Mouse (Mus musculus): Measurements from ENCODE around the gene Ccer1.
"Not testable (repeated sequence)": the region's sequence is repeated elsewhere in the genome, so short reads cannot be mapped to it uniquely, and the experiment has no call there.

Gene Ccer1

DNA sequence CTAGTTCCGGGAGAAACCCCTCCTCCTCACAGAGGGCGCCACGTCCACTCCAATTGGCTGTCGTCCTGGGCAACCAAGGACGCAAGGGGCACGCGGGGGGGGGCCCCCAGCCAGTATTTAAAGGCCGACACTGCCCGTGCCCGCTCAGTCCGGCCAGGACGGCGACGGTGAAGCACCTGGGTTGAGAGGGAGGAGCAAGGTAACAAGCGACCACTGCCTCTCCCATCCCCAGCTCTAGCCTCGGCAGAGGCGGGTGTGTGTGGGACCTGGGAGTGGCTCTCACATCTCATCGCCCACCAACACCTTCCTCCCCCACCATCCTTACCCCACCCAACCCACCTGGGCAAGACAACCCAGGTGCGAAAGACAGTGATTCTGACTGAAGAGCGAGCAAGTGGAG, at the start of gene Ccer1:
TSS of gene Ccer1 (plus strand) at position 147 of the 400 bp plus-strand sequence.
- DNase-seq (ENCODE audit: low spot score in 2 of 2): no peak

DNA sequence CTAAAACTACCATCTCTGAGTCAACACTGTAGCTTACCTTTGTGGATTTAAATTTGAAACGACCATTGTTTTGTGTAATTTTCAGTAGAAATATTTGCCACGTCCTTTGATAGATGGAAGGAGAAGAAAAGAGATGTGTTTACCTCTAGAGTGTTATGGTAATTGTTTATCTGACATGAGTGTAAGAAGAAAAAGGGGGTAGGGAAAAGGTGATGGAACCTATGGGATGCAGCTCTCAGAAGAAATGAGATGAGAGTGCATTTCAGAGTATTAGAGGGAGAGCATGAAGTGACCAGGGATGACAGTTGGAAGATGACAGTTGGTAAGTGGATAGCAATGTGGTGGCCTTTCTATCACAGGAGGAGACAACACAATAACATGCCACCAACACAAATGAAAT, 49.1 kb upstream of the Ccer1 start, which contains the start of gene Epyc:
TSS of gene Epyc (plus strand) at position 301 of the 400 bp plus-strand sequence.
- no peak for DNase-seq (ENCODE audit: low spot score in 2 of 2)

DNA sequence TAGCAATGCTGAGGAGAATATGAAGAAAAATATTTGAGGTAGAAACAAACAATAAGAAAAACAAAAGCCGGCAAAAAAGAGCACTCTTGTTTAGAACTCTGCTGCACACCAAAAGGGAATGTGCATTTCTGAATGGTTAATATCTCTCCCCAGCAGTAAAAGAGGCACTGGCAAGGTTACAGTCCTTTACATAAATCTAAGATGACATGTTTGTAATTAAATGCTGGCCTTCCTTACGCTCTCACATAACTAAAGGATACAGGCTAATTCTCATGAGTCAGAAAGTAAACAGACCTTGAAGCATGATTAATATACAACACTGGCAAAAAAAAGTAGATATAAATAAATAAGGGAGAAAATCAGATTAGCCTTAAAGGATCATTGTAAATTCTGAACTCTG, 42.5 kb upstream of the Ccer1 start:
- DNase-seq (ENCODE audit: low spot score in 2 of 2): no peak

DNA sequence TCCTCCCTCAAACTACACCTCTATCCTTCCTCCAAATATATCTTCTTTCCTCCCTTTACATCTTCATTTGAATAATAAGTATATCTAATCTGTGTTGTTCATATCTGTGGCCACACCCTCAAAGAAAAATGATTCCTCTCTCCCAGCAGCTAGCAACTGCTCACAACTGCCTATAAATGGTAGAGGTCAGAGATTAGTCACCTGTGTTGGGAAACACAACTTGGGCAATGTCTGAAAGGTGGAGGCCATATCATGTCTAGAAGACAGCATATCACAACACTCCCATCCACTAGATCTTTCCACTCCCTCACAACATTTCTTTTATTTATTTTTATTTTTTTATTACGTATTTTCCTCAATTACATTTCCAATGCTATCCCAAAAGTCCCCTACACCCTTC, 33.4 kb upstream of the Ccer1 start:
- no peak for DNase-seq (ENCODE audit: low spot score in 2 of 2)

DNA sequence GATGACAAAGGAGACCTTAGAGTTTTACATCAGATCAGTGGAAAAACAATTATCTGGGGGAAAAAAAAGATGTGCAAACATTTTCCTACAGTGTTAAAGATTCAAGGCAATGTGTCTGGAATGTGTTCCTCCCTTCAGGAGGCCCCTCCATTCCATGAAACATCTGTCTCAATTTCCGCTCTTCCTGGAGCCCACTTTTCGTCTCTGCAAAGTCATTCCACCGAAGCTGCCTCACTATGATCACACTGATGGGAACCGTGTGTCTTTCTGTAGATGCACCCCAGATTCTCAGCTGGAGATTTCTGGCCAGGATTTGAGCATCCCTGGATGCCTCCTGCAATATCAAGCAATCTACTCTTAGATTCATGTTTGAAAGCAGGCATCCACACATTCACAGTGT, 24.2 kb upstream of the Ccer1 start:
- DNase-seq (ENCODE audit: low spot score in 2 of 2): no peak

DNA sequence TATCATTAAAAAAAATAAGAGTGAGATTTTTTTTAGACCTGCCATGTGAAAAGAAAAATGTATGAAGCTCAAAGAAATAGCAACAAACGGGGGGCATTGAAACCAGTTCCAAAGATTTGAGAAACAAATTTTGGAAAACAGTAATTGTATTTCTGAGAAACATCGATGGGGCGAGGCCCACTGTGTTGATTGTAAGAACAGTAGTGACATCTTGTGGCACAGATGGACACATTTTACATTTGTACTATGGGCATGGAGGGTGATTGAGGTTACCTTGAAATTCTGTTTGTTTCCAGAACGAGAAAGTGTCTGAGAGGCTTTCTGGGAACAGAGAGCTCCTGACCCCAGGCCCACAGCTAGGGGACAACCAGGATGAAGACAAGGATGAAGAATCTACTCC, 22.7 kb upstream of the Ccer1 start:
- DNase-seq (ENCODE audit: low spot score in 2 of 2): no peak

DNA sequence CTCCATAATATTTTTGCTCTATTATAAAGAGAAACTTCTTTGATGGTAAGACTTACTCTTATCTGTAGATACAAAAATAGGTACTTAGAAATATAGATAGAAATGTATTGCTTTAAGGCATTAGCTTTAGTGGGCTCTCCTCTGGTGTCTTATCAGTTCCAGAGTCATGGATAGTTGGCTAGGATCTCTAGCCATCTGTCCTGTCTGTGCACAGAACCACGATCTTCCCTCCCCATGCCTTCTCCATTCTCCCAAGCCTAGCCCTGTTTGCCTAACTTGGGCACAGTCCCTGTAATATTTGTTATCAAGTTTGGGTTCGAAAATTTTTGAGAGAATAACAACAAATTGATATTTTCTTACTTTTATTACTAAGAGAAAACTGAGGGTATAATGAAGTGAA, 19.6 kb upstream of the Ccer1 start:
- no peak for DNase-seq (ENCODE audit: low spot score in 2 of 2)

DNA sequence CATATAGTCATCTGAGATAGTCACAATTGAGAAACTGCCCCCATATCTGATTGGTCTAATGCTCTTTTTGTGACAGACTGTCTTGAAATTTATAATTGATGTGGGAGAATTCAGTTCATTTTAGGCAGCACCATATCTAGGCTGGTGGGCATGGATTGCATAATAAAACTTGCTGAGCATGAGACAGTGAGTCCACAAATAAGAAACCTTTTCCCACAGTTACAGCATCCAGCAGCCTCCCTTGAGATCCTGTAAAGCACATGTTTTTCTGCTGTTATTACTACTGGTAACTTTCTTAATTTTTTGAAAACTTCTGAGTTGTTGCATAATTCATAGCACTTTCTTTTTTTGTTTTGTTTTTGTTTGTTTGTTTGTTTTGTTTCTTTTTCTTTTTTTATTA, 9.9 kb upstream of the Ccer1 start:
- no peak for DNase-seq (ENCODE audit: low spot score in 2 of 2)

DNA sequence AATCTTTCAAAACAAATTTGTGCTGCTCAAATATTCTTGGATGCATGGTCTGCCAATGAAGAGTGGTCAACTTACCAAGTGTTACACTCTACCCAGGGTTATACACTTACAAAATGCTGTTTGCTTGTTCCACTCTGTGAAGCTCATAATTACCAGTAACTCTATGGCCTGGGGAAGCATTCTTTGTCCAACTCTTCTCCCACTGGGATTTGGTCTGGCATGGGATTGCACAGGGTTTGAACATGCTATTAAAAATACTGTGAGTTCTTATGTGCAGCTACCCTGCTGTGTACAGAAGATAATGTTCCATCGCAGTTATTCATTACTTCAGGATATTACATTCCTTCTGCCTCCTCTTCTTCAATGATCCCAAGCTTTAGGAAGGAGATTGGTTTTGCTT, 5.7 kb upstream of the Ccer1 start:
- DNase-seq (ENCODE audit: low spot score in 2 of 2): no peak

DNA sequence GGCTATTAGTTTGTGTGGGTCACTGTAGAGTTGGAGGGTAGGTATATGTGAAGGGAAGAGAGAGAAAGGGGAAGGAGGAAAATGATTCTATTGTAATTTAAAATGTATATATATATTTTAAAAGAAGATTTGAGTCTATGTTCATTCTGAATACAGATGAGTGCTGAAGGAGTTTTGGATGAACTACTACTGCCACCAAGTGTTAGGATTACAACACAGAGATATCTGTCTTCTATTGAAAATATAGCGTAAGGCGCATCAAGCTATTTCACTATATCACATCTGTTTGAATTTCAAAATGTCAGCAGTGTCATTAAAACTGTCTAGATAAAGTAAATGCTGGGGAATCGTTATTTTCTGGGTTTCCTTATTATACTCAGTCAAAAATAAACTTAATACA, 3.4 kb upstream of the Ccer1 start:
- no peak for DNase-seq (ENCODE audit: low spot score in 2 of 2)

DNA sequence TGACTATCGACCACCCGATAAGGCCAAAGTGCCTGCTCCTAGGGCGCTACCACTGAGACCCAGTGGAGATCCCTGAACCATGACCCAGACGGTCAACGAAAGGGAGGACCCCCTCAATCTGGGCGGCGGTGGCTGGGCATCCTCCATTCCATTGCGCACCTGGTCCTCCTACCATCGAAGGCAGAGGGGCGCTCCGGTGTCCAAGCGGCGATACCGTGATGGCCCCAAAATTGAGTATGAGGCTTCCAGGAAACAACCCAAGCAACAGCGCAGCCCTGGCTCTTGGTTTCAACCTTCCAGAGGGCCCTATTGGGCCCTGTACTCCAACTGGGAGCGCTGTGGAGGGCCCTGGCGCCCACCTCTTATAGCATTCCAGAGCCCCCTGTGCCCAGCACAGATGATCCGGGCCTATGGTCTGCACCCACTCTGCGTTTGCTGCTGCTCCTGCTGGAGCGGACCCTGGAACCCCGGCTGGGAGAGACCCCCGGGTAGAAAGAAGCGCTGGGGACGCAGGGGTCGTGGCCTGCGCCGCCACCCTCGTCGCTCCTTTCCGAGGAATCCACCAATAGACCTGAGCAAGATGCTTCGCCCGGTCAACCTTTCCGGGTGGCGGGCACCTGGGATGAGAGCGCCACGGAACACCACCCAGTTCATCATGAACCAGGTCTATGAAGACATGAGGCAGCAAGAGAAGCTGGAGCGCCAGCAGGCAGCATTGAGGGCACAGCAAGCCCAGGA, 708 bp downstream of the Ccer1 start:
- DNase-seq (ENCODE audit: low spot score in 2 of 2): no peak

DNA sequence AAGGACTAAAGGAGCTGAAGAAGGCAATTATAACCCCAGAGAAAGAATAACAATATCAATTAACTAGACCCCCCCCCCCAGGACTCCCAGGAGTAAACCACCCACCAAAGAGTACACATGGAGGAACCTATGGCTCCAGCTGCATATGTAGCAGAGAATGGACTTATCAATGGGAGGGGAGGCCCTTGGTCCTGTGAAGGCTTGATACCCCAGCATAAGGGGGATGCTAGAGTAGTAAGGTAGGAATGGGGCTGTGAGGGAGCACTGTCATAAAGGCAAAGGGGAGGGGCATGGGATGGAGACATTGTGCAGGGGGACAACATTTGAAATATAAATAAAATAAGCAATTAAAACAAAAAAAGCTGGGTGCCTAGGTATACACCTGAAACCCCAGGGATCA, 9.5 kb downstream of the Ccer1 start:
- DNase-seq (ENCODE audit: low spot score in 2 of 2): no peak

DNA sequence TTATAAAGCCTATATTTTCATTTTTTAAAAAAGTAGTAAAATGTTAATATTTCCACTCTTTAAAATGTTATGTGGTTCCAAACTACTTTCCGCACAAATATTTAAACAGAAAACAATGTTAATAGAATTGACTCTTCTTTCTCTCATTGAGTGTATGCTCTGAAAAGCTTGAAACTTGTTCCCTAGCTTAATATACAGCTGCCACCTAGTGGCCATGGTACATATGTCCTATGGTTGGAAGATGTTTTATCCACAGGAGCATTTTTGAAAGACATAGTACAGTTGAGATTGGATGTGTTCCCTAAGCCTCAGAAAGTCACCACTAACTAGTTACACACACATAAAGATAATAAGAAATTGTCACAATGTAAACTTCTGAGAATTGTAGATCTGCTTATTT, 11.7 kb downstream of the Ccer1 start:
- DNase-seq (ENCODE audit: low spot score in 2 of 2): no peak

DNA sequence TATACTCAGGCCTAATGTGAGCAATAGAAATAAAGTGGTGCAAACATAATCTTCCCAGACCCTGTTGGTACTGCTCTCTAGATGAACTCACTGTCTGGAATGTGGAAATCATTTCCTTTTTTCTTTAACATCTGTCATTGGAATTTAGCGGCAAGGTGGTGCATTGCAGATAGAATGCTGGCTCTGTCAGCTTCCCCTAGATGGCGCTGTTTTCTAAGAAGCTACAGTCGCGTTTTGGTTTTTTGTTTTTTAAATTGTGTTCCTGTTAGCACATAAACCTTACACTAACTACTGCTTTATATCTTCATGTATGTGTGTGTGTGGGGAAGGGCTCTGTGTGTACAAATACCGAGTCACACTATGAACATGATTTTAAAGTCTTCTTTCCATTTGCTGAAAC, 19.8 kb downstream of the Ccer1 start:
- no peak for DNase-seq (ENCODE audit: low spot score in 2 of 2)

DNA sequence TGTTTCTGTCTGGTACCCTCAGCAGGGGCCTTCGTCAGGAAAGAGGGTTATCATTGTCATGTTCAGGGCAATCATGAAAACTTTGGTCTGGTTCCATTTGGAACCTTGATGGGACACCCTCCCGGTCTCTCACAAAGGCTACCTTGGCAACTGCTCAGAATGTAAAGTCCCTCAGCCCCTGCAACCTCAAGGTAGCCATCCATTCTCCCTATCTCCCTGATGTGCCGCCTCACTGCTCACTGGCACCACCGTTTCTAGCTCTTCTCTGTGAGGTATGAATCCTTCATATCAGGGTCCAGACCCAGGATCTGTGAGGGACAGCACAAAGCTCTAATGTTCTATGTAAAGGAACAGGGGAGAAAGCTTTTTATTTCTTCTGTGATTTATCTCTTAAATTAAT, 21.7 kb downstream of the Ccer1 start:
- no peak for DNase-seq (ENCODE audit: low spot score in 2 of 2)

DNA sequence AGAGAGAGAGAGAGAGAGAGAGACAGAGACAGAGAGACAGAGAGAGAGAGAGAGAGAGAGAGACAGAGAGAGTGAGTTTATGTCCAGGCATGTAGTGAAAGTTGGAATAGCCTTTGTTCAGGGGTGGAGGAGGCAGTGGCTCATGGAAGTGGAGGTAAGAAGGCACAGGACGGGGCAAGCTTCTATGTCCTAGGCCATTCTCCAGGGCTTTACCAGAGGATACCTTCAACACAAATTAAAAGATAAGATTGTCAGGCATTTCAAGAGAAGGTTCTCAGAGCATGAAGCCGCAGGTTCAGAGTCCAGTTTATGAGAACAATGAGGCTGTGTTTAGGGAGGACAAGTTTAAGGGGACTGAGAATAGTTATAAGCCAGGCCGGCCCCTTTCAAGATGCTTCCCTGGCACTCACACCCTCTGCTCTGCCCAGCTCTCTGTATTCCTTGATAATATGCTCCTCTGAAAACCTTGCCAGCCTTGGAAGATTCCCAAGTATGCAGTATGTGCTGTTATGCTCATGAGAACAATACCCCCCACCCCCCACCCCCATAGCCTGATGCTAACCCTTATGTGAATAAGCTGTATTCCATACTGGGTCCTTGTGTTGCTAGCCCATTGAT, 22.5 kb downstream of the Ccer1 start:
- DNase-seq (ENCODE audit: low spot score in 2 of 2): no peak

DNA sequence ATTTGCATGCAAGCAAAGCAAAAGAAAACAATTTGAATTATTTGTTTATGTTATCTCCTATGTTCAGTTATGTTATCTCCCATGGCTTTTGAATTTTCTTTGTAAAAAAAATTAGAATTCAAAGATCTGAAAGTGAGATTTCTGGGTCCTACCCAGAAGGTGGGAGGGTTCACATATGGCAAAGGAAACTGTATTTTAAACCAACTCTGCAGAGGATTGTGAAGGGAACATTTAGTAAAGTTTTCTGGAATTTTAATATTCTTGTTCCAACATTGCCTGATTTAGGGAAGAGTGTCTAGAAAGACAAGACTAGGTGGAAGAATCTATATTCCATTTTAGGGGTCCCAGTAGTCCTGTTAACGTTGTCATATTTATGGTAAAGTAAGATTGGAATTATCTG, 24.4 kb downstream of the Ccer1 start:
- no peak for DNase-seq (ENCODE audit: low spot score in 2 of 2)

DNA sequence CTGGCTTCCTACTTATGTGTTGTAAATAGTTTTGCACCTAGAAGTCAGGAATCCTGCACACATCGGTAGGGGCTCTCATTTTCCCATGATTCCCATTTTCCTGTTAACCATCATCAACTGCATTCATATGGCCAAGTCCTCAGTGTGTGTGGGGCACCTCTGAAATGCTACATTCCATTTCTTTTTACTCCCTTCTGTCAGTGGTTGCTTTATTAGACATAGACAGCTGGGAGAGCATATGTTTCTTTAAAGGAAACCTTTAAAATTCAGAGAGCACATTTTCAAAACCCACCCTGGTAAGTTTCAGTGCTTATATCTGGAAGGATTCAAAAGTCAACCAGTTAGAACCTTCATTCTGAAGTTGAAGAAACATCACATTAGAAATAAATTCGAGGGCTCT, 25.2 kb downstream of the Ccer1 start:
- no peak for DNase-seq (ENCODE audit: low spot score in 2 of 2)

DNA sequence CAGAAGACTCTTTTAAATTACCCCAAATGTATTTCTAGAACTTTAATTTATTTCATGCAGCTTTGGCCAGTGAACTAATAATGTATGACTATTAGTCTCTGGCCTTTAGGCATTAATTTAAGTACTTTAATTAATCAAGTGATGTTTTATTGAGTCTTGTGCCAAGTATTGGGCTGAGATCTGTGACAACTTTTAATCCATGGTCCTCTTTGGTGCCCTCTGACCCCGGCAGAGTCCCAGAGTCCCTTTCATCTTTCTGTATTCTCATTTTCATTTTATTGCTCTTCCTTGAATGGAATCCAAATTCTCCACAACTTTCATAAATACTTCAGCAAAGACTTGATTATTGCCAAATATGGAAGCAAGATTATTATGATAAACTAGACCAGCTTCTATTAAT, 27.8 kb downstream of the Ccer1 start:
- no peak for DNase-seq (ENCODE audit: low spot score in 2 of 2)

DNA sequence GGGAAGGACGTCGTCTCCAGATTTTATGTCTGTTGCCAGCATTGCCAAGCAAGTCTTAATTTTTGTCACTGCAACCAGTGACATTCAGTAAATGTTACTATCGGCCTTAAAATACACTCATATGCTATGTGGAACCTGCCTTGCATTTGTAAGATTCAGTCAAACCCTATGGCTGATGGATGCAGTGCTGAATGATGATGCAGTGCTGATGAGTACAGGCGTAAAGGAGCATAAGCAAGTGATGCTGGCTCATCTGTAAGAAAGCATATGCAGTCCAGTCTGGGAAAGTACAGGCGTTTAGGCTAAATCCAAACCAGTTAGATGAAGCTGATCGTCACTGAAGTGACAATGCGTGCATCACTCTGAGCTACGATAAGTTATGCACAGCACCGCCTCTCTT, 29.9 kb downstream of the Ccer1 start:
- DNase-seq (ENCODE audit: low spot score in 2 of 2): no peak

DNA sequence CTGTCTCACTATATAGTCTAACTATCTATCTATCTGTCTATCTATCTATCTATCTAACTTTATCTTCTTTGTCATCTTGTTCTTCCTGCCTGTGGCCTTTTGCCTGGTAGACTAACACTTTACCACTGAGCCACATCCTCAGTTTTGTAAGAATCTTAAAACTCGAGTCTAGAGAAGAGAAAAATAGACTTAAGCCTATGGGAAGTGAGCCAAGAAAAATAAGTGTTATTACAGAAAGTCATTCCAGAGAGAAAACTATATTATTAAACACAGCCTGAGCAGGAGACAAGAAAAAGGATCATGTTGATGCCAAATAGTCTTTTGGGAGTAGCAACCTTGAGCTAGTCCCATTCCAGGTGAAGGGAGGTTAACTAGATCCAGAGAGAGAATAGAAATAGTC, 33.1 kb downstream of the Ccer1 start:
- no peak for DNase-seq (ENCODE audit: low spot score in 2 of 2)

DNA sequence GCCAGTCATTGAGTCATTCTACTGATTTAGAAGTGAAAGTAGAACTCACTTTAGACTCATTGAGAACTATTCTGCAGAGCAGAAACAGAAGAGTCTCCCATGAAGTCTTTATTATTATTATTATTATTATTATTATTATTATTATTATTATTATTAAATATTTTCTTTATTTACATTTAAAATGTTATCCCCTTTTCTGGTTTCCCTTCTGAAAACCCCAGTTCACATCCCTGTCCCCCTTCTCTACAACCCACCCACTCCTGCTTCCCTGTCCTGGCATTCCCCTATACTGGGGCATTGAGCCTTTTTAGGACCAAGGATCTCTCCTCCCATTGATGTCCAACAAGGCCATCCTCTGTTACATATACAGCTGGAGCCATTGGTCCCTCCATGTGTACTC, 33.8 kb downstream of the Ccer1 start, which contains the start of gene C030005K15Rik:
TSS of gene C030005K15Rik (minus strand) at position 101 of the 400 bp plus-strand sequence.
- not testable (repeated sequence) for DNase-seq (ENCODE audit: low spot score in 2 of 2)

Data from right cerebral cortex, postnatal 36 days (tissue).